Mouse (Mus musculus) E14TG2a.4 (cell line): ENCODE data around the gene Baiap2l1.
"Not testable (repeated sequence)": the region's sequence is repeated elsewhere in the genome, so short reads cannot be mapped to it uniquely, and the experiment has no call there.

Experiments
- CTCF ChIP-seq: conservative IDR thresholded peaks from 2 replicates; pipeline ENCODE4 v1.5.1; 2014; ENCODE audit warnings: low read length
- NANOG ChIP-seq: IDR thresholded peaks from 2 replicates; pipeline ENCODE4 v1.6.1; 2014; ENCODE audit warnings: borderline replicate concordance, low read length, mixed read lengths
- POU5F1 ChIP-seq: IDR thresholded peaks from 2 replicates; pipeline ENCODE4 v1.6.1; 2014; ENCODE audit warnings: low read length, borderline replicate concordance

- not testable (repeated sequence) for TF ChIP-seq CTCF, POU5F1, NANOG
These were observed 22.6 kb downstream of the Baiap2l1 start for GRCm38 (mm10) chr5:144335357-144335756.
